Mouse (Mus musculus): Measurements from ENCODE around the gene Galnt10.

DNA sequence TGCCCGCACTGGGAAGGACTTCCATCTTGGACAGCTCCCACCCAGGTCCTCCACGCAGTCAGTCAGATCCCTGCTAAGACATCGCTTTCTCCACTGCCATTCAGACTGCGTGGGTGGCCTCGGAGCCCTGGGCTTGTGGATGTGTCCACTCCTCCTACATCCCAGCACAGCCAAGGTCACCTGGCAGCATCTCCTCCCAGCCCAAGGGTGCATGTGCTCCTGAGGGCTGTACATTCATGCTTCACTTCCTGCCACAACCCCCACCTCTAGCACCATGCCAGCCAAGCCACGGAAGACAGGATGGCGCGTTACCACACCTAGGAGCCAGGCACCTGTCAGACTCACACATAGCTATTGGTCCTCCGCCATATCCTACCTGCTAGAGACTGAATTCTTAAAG lies 27.8 kb downstream of the Galnt10 start:
- TF ChIP-seq USF2 (conservative IDR thresholded peaks at IDR 0.05; ENCODE audit: low read depth, low read length) (no peak), CTCF (conservative IDR thresholded peaks at IDR 0.05 in 1 of 2, IDR thresholded peaks at IDR 0.05 in 1 of 2; ENCODE audit: low read depth in 2 of 2, low read length in 2 of 2) (no peak)
